Mouse (Mus musculus): ENCODE measurements around the gene Rbm24.

Gene Rbm24

DNA sequence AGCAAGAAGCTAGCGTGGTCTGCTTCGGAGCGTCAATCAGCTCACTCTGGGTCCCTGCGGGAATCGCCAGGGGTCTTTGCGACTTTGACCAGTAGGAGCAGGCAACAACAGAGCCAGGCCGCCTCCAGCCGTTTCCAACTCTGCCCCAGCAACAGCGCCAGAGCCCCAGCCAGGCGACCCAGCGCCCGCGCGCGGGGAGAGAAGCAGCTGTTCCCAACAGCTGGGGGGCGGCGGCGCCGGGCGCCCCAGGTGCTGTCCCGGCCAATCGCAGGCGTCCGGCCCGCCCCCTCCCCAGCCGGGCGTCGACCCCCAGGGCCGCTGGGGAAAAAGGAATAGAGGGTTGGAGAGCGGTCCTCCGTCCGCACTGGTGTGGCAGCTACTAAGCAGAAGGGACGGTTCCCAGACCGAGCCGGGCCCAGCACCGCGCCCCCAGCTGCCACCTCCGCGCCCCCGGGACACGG is at the start of gene Rbm24:
Gene Rbm24, plus strand, starts transcription at position 294 of the 461 bp plus-strand sequence.
- DNase-seq (ENCODE audit: low spot score): no peak

DNA sequence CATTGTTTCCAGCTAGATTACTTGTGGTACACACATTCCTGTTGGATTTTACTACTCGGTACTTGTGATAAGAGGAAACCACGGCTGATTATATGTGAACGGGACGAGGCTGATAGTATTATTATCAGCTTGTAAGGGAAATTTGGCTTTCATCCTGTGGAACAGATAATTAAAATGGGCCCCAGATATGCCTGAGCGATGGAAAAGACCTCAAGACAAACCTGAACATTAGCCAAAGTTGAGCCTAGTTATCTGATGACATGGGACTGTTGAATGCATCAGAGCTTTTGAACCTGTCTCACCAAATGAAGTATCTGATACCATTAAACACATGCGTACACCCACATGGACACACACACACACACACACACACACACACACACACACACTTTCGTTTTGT is 45.4 kb upstream of the Rbm24 start:
- no peak for DNase-seq (ENCODE audit: low spot score)

DNA sequence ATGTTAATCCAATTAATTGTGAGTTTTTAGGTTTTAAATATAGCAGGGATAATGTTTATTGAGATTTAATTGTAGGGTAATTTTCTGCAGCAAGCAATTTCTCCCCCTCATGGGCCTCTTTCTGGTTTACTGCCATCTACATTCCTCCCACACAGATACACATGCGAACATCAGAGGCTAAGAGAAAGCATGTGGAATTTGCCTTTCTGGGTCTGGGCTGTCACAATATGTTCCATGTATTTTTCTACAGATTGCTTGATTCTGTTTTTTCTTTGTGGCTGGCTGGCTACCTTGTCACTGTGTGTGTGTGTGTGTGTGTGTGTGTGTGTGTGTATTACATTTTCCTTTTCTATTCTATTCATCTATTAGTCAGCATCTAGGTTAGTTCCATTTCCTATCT is 42.9 kb upstream of the Rbm24 start:
- no peak for DNase-seq (ENCODE audit: low spot score)

DNA sequence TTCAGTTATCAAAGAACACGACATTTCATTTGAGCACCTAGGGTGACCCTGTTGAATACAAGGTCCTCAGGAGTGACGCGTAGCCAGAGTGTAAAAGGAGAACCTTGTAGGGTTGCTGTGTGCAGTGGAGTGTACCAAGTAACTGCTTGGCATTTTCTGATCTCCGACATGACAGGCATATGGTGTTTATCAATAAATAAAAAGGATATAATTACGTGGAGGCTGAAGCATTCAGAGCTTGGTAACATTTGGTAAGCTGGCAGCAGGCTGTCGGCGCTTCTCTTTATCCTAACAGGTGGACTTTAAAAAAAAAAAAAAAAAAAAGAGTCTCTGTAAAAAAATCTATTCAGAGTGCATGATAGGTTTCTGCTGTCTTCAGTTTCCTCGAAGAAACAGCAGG is 30.8 kb upstream of the Rbm24 start:
- DNase-seq (ENCODE audit: low spot score): no peak

DNA sequence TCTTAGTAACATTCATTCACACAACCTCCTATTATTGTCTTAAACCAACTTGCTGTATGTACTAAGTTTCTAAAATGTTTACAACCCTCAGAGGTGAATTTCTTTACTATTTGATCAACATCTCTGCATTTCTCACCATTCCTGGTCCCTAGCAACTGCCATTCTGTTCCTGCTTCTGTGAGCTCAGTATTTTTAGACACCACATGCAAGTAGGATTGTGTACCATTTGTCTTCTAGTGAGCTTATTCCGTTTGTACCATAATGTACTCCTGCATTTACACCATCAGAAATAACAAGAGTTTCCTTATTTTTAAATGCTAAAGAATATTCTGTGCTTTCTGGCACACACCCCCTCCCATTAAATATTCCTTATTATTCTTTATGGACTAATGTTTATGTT is 26.6 kb upstream of the Rbm24 start:
- no peak for DNase-seq (ENCODE audit: low spot score)

DNA sequence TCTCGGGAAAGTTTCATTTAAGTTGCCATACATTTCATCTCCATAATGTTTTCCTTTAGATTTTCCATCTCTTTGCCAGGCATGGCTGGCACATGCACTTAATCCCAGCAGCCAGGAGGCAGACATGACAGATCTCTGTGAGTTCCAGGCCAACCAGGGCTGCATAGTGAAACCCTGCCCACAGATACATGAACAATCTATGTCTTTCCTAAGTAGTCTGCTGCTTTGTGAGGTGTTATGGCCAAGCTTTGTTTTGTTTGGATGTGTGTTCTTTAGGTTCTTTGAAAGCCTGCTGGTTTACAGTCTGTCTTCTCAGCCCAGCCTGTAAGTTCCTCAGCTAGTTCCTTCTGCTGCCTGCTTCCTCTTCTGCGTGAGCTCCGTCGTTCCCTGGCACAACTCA is 25.3 kb upstream of the Rbm24 start:
- DNase-seq (ENCODE audit: low spot score): no peak

DNA sequence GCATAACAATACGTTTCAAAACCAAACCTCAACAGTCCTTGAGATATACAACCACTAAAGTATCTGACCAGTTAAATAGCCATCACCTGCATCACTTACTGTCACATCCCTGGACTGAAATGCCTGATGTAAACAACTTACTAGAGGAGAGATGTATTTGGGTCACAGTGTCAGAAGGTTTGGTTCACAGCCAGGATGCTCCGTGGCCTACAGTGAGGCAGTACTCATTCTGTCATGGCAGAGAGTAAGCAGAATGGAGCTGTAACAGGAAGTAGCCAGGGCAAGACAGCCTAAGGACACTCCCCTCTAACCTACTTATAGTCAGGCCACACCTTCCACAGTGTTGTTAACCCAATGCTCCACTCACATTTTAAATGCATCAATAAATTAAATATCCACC is 24.3 kb upstream of the Rbm24 start:
- no peak for DNase-seq (ENCODE audit: low spot score)

DNA sequence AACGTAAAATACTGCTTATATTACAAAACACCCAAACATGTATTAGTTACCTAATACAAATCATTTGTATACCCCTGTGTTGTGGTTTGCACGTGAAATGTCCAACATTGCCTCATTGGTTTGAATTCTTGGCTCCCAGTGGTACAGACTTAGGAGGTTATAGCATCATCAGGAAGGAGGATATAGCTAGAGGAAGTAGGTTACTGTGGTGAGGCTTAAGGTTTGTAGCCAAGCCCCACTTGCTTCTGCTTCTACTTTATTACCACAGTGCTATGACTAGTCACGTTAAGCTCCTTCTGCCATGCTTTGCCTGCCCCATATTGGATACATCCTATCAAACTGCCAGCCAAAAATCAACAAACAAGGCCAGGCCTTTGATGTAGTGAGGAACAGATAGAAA is 21.0 kb upstream of the Rbm24 start:
- no peak for DNase-seq (ENCODE audit: low spot score)

DNA sequence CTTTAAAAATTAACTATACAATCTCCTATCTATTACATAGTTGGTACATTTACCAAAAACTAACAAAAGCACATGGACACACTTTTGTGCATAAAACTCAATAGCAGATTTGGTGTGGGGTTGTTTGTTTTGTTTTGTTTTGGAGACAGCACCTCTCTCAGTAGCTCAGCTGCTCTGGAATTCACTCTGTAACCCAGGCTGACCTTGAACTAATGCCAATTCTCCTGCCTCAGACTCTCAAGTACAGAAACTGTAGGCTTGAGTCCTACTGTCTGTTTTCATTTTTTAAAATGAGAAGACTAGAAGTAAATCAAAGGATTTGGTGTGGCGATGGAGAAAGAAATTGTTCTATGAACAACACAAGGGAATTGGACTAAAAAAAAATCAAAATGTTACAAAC is 11.1 kb upstream of the Rbm24 start:
- DNase-seq (ENCODE audit: low spot score): no peak

DNA sequence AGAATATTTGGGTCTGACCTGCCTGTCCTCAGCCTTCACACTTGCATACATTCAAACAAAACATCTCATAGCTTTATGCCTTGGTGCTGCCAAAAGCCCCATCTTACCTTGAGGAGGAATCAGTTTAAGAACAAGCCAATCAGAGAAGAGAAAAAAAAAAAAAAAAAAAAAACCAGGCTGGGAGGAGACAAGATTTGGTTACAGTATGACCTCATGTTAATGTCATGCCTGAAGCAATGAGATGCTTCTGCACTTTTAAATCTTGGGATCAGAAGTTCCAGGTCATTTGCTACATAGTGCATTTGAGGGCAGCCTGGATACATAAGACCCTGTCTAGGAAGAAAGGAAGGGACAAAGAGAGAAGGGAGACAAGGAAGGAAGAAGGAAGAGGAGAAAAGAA is 6.0 kb upstream of the Rbm24 start:
- no peak for DNase-seq (ENCODE audit: low spot score)

DNA sequence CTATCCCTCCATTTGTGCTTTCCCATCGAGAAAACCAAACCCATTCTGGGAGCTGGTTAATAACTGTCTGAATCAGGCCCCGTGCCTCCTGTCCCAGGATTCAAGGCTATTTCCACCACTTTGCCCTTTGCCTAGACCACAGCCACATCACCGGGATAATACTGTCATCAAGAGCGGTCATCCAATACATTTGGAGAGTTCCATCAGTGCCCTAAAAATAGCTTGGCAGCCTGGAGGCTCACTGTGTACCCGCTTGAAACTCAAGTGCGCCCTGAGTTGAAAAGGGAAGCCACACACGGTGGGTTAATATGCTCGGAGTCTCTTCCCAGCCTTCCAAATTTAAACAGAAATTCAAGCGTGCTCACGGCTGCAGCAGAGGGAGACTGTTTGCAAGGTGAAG is 4.6 kb upstream of the Rbm24 start:
- DNase-seq (ENCODE audit: low spot score): no peak

DNA sequence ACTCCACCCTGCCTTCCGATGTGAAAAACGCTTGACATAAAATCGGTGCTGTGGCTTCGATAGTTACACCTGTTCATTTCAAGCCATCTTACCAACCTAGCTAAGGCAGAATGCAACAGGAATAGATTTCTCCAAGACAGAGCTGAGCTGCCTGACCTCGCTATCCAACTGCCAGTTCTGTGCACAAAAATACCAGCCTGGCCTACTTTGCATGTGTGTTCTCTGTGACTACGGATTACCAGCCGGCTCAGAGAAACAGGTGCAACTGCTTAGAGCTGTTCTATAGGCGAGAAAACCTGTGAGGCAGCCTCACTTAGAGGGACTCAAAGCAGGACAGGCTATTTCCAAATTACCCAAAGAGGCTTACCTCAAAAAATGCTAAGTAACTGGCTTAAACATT is 4.2 kb upstream of the Rbm24 start:
- no peak for DNase-seq (ENCODE audit: low spot score)

DNA sequence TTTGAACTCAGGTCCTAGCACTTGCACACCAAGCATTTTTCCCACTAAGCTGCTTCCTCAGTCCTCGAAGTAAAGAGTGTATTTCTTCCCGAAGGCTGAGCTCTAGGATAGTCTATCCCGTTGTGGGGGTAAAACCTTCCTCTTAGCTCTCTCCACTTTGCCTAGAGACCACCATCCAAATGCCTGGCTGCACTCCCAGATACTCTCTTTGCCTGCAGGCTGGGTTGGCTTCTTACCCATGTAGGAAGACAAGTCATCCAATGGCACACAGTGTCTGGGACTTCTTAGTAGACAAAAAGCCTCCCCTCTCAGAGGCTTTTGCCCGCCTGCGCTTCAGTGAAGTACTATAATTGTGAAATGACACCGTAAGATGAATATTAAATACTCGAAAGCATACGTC is 2.2 kb upstream of the Rbm24 start:
- DNase-seq (ENCODE audit: low spot score): no peak

DNA sequence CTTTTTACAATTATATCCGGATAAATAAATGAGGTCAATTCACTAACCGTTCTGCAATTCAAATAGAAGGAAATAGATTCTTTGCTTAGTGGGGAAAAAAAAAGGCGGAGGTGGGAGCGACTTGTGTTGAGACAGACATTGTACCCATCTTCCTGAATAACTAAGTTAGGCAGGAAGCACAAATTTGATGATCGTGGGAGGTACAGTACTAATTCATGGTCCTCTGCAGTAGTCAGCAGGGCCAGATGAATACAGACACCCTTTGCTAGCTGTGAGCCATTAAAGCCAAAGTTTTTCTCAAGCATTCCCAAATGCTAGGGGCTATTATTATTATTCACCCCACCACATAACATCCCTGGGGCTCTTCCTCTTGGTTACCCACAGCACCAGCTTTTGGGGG is 640 bp upstream of the Rbm24 start:
- DNase-seq (ENCODE audit: low spot score): no peak

DNA sequence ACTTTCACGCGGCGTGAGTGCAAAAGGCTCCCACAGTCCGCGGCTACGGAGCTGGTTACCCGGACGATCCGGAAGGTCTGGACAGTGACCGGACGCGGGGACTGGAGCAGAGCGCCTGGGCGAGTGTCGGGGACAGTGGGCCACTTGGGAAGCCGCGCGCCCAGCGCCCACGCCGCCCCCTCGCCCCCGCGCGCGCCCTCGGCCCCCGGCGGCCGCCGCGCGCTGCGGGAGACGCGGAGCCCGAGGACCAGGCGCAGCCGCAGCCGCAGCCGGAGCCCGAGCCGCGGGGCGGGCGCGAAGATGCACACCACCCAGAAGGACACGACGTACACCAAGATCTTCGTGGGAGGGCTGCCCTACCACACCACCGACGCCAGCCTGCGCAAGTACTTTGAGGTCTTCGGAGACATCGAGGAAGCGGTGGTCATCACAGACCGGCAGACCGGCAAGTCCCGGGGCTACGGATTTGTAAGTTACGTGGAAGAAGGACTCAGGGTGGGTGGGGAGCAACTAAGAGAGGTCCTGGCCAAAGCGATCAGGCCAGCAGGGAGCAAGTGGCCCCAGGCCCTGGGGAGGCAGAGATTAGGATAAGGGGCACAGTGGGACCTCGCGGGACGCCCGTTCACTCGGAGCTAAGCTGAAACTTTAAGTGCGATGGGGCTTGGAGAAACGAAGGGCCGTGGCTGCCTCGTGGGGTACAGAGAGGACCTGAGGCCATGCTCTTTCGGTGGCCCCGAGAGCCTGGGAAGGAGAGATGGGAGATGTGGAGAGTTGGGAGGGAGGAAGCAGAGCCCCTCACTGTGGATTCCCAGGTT is 704 bp downstream of the Rbm24 start:
- DNase-seq (ENCODE audit: low spot score): no peak

DNA sequence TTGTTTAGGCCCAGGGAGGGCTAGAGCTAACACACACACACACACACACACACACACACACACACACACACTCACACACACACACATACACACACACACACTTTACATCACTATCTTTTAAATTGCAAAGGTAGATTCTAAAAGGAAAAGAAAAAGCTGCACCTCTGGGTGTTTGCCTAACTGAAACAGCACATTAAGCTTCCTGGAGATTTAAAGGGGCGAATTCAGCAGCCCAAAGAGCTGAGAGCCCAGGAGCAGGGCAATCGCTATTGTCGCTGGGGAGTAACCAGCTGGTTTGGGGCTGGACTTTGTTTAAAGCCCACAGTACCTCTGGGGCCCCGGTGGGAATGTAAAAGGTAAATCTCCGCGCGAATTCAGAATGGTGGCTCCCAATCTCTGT is 1.4 kb downstream of the Rbm24 start:
- DNase-seq (ENCODE audit: low spot score): no peak

DNA sequence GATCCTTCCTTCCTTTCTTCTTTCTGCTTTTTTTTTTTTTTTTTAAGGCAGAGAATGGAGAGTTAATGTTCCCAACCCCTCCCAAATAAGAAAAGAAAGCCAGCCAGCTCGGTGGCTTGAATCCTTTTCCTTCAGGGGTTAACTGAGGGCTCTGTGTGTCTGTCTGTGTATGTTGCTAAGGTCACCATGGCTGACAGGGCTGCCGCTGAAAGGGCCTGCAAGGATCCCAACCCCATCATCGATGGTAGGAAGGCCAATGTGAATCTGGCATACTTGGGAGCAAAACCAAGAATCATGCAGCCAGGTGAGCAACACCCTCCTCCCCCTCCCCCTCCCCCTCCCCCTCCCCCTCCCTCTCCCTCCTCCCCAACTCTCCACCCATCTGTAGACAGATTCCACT is 1.9 kb downstream of the Rbm24 start:
- no peak for DNase-seq (ENCODE audit: low spot score)

DNA sequence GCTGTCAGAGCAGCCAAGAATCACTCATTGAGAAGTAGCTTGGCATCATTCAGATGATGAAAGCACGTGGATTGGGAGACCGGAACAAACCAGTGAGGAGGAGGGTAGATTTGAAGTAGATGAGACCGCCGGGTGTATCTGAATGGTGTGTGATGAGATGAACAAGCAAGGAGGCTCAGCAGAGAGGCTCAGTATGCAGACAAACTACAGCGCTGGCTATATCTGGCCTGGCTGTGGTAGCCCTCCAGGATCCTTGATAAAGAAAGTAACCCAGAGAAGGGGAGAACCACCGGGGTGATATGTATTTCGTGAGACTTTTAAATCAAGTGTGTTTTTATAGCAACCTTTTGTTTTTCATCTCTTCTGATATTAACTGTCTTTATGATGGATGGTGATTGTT is 5.6 kb downstream of the Rbm24 start:
- DNase-seq (ENCODE audit: low spot score): no peak

DNA sequence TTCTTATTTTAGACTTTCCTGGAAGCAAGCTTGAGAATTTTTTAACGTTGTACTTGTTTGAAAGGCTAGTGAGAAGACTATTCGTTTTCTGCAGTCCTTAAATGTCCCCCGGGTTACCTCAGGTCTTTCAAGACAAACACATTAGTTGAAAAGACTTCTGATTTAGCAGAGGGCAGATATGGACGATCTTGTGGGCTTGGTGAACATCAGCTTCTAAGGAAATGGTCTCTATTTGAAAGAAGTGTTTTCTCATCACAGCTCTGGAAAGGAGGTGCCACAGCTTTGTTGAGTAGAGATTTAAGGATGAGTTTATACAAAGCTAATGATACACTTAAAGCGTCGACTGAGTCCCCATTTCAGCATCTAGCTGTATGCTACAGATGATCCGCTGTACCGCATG is 6.1 kb downstream of the Rbm24 start:
- no peak for DNase-seq (ENCODE audit: low spot score)

DNA sequence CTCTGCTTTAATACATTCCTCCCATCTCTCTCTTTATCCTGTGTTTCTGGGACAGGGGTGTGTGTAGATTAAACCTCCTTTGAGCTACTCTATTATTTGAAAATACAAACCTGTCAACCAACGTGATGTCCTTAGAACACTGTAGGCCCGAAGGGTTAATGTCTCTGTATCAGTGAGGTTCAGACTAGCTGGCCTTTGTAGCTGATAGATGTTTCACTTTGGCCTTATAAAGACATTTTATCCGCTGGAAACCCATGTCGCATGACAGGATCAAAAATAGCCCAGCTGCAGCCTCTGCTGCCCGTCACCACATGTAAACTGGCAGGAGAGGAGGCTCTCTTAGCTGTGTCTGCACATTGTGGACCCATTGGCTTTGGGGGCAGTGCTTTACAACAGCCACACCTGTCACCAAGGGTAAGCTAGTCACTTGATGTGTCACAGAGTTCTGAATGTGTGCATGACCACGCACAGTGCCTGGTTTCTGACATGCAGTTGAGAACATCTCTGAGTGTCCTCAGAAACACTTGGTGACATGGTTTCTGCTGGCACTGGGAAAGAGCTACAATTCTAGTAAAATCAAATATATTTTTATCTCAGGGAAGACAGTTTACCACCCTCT is 8.5 kb downstream of the Rbm24 start:
- no peak for DNase-seq (ENCODE audit: low spot score)

DNA sequence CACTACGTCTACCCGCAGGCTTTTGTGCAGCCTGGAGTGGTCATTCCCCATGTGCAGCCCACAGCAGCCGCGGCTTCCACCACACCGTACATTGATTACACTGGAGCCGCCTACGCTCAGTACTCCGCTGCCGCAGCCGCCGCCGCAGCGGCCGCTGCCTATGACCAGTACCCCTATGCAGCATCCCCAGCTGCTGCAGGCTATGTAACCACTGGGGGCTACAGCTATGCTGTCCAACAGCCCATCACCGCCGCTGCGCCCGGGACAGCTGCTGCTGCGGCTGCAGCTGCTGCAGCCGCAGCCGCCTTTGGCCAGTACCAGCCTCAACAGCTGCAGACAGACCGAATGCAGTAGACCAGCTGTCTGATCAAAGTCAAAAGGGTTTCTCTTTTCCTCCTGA is 10.7 kb downstream of the Rbm24 start:
- DNase-seq (ENCODE audit: low spot score): no peak

DNA sequence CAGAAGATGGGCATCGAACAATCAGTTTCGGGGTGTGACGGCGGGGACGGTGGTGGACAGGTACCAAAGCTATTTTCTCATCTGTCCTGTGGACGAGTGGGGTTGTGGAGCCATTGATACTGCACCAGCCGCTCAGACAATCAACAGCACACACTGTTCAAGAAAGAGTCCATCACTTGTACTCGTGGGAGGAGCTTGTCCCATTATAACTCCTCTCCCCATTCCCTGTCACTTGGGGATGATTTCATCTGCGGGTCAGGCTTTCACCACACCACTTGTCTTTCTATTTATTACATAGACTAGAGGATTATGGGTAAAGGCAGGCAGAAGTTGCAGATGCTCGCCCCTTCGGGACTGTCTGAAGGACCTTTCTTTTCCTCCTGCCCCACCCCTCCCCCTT is 11.6 kb downstream of the Rbm24 start:
- no peak for DNase-seq (ENCODE audit: low spot score)

DNA sequence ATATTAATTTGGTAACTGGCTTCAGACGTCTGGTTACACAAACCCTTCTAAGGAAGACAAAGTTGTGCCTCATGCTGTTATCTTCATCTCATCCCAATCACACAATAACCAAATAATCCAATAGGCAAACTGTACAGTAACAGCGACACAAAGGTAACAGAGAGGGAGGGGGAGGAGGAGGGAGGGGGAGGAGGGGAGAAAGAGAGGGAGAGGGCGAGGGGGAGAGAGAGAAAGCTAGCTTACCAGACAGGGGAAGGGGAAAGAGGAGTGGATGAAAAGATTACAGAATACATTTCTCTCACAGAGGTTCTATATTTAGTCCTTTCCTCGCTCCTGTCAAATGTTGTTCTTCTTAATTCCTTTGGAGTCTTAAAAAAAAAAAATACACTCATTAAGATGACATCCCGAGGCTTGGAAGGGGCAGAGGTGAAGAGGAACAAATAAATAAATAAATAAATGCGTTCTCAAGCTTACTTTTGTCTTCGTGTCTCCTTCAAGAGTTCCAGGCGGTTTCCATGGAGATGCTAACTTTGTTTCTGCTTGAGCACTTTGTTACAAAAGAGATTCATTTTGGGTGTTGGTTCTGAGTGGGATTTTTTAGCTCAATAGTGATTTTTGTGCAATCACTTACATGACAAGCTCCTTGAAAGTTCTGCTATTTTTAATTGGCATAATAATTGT is 15.8 kb downstream of the Rbm24 start:
- no peak for DNase-seq (ENCODE audit: low spot score)
